Mouse (Mus musculus) small intestine, adult 2 months (tissue): ENCODE data around the gene Nrf1. TPM values are rescaled to one million over a fixed set of nuclear protein-coding genes. Genes with fewer than 3 reads are reported as not detected.

Experiments
- H3K27ac ChIP-seq: fragments of 200-500 bp; 2 replicates; pipeline ENCODE4 v1.5.1; 2012; ENCODE audit warnings: low read depth, low read length, control low read depth, inconsistent platforms; ENCODE audit not compliant: insufficient read depth
- H3K27me3 ChIP-seq: fragments of 200-500 bp; 2 replicates; pipeline ENCODE4 v1.6.1; 2012; ENCODE audit warnings: mild to moderate bottlenecking, moderate library complexity, low read length, inconsistent platforms; ENCODE audit not compliant: control insufficient read depth, insufficient read depth
- H3K36me3 ChIP-seq: fragments of 200-500 bp; 2 replicates; pipeline ENCODE4 v1.6.1; 2012; ENCODE audit warnings: mild to moderate bottlenecking, low read length, control low read depth, inconsistent platforms; ENCODE audit not compliant: control insufficient read depth, insufficient read depth
- H3K4me1 ChIP-seq: fragments of 200-500 bp; 2 replicates; pipeline ENCODE4 v1.6.1; 2012; ENCODE audit warnings: low read length, inconsistent platforms, mixed read lengths; ENCODE audit not compliant: control insufficient read depth, insufficient read depth, insufficient read length
- H3K4me3 ChIP-seq: fragments of 200-500 bp; 2 replicates; pipeline ENCODE4 v1.5.1; 2012; ENCODE audit warnings: low read depth, mild to moderate bottlenecking, control low read depth, inconsistent platforms, low read length, moderate library complexity
- CTCF ChIP-seq: fragments of 200-500 bp; IDR thresholded peaks from 2 replicates; pipeline ENCODE4 v1.5.1; 2012; ENCODE audit warnings: low read depth, mild to moderate bottlenecking, control low read depth, inconsistent platforms, low read length, moderate library complexity, mixed read lengths; ENCODE audit not compliant: insufficient replicate concordance, insufficient read length; ENCODE audit errors: extremely low read depth
- POLR2A ChIP-seq: fragments of 200-500 bp; IDR thresholded peaks from 2 replicates; pipeline ENCODE4 v1.6.1; 2012; ENCODE audit warnings: low read depth, mild to moderate bottlenecking, control low read depth, inconsistent platforms, low read length, moderate library complexity
- WGBS: fragments of 180-500 bp; shearing (Covaris S2); methylation state at CpG from one replicate; pipeline ENCODE4 v1.1.7; 2018; 5-methylcytosine and 5-hydroxymethylcytosine counted together
- polyA plus RNA-seq: library from polyadenylated mRNA; depleted of rRNA; stranded (reverse); fragments of >200 nt; gene quantifications from 2 replicates; pipeline ENCODE4 v1.2.3, GENCODE M21; 2012

Nrf1 gene
- polyA plus RNA-seq, 1 experiment = 21.6 TPM

- TF ChIP-seq CTCF (no peak), POLR2A (no peak)
- no peaks in the 10 kb centered on the region for H3K36me3 ChIP-seq
- no peaks in the 10 kb centered on the region for H3K4me1 ChIP-seq
- H3K27me3 ChIP-seq = no peaks in the 10 kb centered on the region
- 82% methylated on average over 4 of the region's 4 CpGs for WGBS
- H3K27ac ChIP-seq = no peak overlapping the region
- H3K4me3 ChIP-seq = no peak overlapping the region
Measured at GRCm38 (mm10) chr6:30159516-30160045, 111.8 kb downstream of the Nrf1 start.

GRCm38 (mm10) chr6:30160408-30160807 is 112.6 kb downstream of the Nrf1 start:
- H3K4me3 ChIP-seq = no peak overlapping the region
- no peak overlapping the region for H3K27ac ChIP-seq
- H3K27me3 ChIP-seq = no peaks in the 10 kb centered on the region
- H3K4me1 ChIP-seq = no peaks in the 10 kb centered on the region
- TF ChIP-seq POLR2A (no peak), CTCF (no peak)
- H3K36me3 ChIP-seq = no peaks in the 10 kb centered on the region
- 84% methylated on average over 4 of the region's 4 CpGs for WGBS

GRCm38 (mm10) chr6:30161618-30162017 is 113.8 kb downstream of the Nrf1 start:
- Histone ChIP-seq H3K27ac (no peak overlapping the region), H3K4me1 (no peaks in the 10 kb centered on the region), H3K36me3 (no peaks in the 10 kb centered on the region), H3K4me3 (no peak overlapping the region), H3K27me3 (no peaks in the 10 kb centered on the region)
- WGBS = 71% methylated on average over 2 of the region's 2 CpGs
- TF ChIP-seq POLR2A = no peak
- no peak for TF ChIP-seq CTCF

- Histone ChIP-seq H3K27ac (no peak overlapping the region), H3K4me1 (no peaks in the 10 kb centered on the region), H3K27me3 (no peaks in the 10 kb centered on the region), H3K36me3 (no peaks in the 10 kb centered on the region), H3K4me3 (no peak overlapping the region)
- TF ChIP-seq POLR2A = no peak
- TF ChIP-seq CTCF = no peak
- WGBS = 68% methylated on average over 7 of the region's 7 CpGs
Measured at GRCm38 (mm10) chr6:30162091-30162490, 114.3 kb downstream of the Nrf1 start.

GRCm38 (mm10) chr6:30166349-30166748 is 118.6 kb downstream of the Nrf1 start:
- Histone ChIP-seq H3K4me3 (no peak overlapping the region), H3K36me3 (no peaks in the 10 kb centered on the region), H3K27ac (no peak overlapping the region), H3K27me3 (no peaks in the 10 kb centered on the region), H3K4me1 (0 out of 2 replicates have a peak, but pooled peaks cover 2% of the 10 kb centered on the region)
- 44% methylated on average over 3 of the region's 3 CpGs for WGBS
- no peak for TF ChIP-seq POLR2A
- no peak for TF ChIP-seq CTCF

GRCm38 (mm10) chr6:30167192-30167591 is 119.4 kb downstream of the Nrf1 start:
- no peak overlapping the region for H3K4me3 ChIP-seq
- H3K27ac ChIP-seq = no peak overlapping the region
- 0 out of 2 replicates have a peak, but pooled peaks cover 3% of the 10 kb centered on the region for H3K4me1 ChIP-seq
- 84% methylated on average over 11 of the region's 11 CpGs for WGBS
- TF ChIP-seq CTCF (no peak), POLR2A (no peak)
- no peaks in the 10 kb centered on the region for H3K27me3 ChIP-seq
- no peaks in the 10 kb centered on the region for H3K36me3 ChIP-seq

GRCm38 (mm10) chr6:30168275-30168674 is 120.5 kb downstream of the Nrf1 start:
- Histone ChIP-seq H3K27me3 (peaks cover 5% of the 10 kb centered on the region; the same call in 1 of the 2 replicates), H3K36me3 (no peaks in the 10 kb centered on the region), H3K4me1 (0 out of 2 replicates have a peak, but pooled peaks cover 3% of the 10 kb centered on the region), H3K27ac (no peak overlapping the region), H3K4me3 (no peak overlapping the region)
- TF ChIP-seq POLR2A (no peak), CTCF (no peak)
- 93% methylated on average over 3 of the region's 3 CpGs for WGBS
